Mouse (Mus musculus): Measurements from ENCODE around the gene Wrap53.
"Not testable (repeated sequence)": the region's sequence is repeated elsewhere in the genome, so short reads cannot be mapped to it uniquely, and the experiment has no call there.

Gene Wrap53

DNA sequence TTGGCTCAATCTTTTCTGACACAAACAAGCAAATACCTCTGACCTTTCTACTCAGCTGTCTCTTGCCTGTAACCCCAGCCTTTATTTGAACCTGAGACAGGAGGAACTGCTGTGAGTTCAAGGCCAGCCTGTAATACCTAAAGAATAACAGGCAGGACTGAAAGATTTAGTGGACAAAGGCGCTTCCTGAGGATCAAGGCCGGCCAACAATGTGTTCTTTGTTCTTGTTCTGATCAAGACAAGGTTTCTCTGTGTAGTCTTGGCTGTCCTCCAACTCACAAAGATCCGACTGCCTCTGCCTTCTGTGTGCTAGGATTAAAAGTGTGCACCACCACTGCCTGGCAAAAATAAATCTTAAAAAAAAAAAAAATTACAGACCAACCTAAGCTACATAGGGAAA lies 15.7 kb downstream of the Wrap53 start:
- no peak for DNase-seq (ENCODE audit: low spot score in 2 of 2)

DNA sequence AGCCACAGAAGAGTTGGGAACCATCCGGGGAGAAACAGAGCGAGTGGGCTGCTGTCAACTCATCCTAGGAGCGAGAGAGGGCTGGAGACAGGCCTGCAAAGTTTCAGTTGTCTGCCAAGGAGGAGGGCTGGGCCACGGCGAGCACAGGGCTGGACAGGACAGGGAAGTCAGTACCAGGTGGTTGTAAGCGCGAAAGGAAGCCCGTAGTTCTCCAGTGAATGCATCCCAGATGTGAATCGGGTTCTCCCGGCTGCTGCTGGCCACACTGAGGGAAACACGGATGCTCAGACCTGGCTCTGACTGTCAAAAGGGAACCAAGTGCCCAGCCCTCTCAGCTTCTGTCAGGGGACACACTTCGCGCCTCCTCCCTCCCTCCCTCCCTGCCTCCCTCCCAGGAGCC lies 16.7 kb downstream of the Wrap53 start:
- DNase-seq (ENCODE audit: low spot score in 2 of 2): no peak

GRCm38 (mm10) chr11:69560896-69561854 lies 18.9 kb downstream of the Wrap53 start:
- DNase-seq (ENCODE audit: low spot score in 2 of 2): no peak

DNA sequence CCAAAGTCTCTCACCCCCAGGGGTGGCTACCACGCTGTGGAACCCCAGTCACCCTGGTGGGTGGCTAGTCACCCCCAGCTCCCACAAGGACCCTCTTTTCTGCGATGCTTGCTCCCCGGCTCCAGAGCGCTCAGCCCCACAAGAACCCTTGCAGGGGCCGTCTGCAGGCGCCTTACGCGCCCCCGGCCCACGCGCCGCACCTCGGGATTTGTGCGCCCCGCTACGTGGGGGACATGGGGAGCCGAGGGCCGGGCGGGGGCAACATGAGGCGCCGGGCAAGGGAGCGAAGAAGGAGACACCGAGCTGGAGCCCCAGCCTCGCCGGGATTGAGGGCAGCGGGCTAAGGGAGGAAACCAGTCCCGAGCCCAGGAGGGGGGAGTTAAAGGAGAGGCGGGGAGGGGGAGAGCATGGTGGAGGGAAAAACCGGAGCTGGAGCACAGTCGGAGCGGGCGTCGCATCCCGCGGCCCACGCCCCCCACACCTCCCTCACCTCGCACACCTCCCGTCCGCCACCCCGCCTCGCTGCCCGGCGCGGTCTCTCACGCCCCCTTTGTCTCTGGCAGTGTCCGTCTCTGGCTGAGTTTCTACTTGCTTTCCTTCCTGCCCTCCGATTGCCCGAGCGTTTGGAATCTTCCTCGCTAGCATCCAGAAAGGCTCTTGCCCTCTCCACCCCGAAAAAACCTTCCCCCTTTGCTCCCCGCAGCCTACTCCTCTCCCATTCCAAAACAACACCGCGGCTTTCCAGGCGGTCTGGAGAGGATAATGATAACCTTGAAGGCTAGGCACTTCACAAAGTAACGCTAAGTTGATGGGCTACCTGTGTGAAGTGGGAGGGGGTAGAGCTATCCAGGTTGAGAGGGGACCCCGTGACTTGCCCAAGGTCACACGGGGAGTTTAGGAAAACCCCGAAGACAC lies 19.9 kb downstream of the Wrap53 start, which contains the start of gene Efnb3:
Gene Efnb3, minus strand, starts transcription at position 355 of the 915 bp plus-strand sequence.
- no peak for DNase-seq (ENCODE audit: low spot score in 2 of 2)

DNA sequence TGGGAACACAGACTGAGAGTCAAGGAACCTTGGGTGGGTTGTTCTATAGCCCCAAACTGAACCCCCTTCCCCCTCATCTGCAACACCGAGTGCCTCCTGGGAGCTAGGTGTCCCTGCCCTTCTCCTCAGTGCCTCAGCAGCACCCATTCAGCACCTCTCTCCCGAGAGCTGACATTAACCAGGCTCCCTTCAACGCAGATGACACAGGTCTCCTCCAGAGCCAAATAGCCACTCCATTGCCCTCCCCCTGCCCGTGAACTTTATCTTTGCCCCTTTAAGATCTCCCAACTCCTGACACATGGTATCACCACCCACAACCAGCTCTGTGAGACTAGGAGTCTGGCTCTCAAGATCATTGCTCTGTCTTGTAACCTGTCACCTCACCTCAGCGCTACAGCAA lies 20.9 kb downstream of the Wrap53 start:
- DNase-seq (ENCODE audit: low spot score in 2 of 2): no peak

DNA sequence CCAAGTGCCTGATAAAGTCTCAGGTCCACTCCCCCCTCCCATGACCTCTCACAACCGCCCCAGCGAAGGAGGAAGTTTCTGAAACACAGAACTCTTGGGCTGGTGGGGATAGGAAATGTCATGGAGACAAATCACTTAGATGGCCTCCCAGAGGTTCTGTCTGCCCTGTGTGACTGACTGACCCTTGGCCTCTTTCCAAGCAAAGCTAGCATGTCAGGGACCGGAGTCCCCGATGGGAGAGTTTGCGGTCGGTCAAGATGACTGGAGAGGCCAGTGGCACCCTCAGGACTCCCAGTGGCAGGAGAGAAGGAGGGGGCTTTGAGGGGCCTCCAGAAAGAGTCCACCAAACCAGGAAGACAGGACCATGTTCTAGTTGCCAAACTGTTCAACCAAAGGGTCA lies 21.3 kb downstream of the Wrap53 start:
- no peak for DNase-seq (ENCODE audit: low spot score in 2 of 2)

DNA sequence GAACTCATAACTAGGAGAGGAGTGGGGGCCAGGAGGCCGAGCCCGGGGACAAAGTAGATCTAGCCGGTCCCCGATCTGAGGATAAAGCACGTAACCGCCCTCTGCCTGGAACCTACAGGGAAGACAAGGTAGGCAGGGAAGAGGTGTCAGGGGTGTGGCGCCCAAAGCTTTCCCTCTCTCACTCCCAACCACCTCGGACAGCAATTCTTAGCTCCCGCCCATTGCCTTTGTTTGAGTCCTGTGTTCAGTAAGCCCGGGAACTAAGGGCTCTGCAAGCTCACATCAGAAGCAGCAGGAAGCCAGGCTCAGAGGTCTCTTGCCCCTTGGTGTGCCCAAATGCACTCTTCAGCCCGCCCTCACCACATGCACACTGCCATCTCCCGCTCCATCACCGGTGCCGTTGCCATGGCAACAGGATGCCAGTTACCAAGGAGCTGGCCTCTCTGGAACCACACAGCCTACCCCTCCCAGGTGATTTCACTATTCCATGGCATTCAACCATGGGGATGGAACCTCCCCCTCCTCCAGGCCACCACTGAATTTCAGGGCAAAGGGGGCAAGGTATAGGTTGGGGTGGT lies 22.6 kb downstream of the Wrap53 start:
- DNase-seq (ENCODE audit: low spot score in 2 of 2): no peak

- no peak for DNase-seq (ENCODE audit: low spot score in 2 of 2)
Observed at GRCm38 (mm10) chr11:69554539-69555140, 25.4 kb downstream of the Wrap53 start.

- no peak for DNase-seq (ENCODE audit: low spot score in 2 of 2)
Observed at GRCm38 (mm10) chr11:69553341-69553721, 26.7 kb downstream of the Wrap53 start.

GRCm38 (mm10) chr11:69552622-69553340 lies 27.3 kb downstream of the Wrap53 start:
- DNase-seq (ENCODE audit: low spot score in 2 of 2): no peak

GRCm38 (mm10) chr11:69551310-69551709 lies 28.7 kb downstream of the Wrap53 start:
- DNase-seq (ENCODE audit: low spot score in 2 of 2): no peak

DNA sequence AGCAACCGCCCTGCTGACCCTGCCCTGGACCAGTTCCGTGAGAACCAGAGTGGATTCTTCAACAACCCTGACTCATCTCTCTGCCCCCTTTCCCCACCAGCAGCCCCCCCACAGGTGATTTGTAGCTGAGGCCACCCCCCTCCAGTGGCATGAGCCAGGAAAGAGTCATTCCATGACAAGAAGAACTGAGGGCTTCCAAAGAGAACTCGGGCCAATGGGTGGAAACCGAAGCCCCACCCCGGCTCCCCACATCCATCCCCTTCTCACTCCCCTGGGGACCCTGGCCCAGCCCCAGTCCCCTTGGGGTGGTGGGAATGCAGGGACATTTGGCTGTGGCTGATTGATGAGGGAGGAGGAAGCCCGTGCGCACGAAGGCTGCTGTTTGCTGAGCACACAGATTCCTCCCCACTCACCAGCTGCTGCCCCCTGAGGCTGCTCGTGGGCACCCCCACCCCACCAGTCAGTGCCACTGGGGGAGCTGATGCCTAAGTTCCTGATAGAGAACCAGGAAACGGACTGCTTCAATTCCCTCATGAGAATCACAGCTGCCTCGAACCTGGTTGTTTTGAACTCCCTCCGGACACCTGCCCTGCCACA lies 30.9 kb downstream of the Wrap53 start, which contains the start of gene Dnah2:
Gene Dnah2, minus strand, starts transcription at position 51 of the 597 bp plus-strand sequence.
- DNase-seq (ENCODE audit: low spot score in 2 of 2): no peak

- peak in 1 of 2 experiments; percentile 74 for DNase-seq (ENCODE audit: low spot score in 2 of 2)
Observed at GRCm38 (mm10) chr11:69547071-69547470, 33.0 kb downstream of the Wrap53 start.

DNA sequence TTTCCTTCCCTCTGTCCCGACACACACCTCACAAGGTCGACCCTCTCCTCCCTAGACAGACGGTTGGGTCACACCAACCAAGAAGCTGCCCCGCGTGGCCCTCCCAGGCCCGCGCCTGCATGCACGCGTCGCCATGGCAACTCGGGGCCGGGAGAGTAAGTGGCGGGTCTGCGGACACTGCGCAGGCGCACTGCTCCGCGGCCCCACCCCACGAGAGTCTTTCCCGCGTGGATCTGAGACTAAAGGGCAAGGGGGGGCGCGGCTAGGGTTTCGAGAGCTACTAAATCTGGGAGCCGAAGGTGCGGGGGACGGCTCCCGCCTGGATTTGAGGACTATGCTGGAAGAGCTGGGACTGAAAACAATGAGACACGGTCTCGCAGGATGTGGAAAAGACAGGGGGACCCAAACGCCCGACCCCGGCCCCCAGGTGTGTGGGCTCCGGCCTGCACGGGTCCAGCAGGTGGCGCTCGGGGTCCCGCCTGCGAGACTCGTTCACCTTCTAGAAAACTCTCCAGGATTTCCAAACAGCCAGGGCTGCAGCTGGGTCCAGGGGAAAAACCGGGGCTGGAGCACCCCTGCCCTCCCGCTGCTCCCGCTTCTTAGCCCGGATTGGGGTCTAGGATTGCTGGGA lies 33.5 kb downstream of the Wrap53 start:
- DNase-seq (ENCODE audit: low spot score in 2 of 2): peak; percentile 56 to 83

GRCm38 (mm10) chr11:69545957-69546356 lies 34.1 kb downstream of the Wrap53 start:
- DNase-seq (ENCODE audit: low spot score in 2 of 2): no peak

- DNase-seq (ENCODE audit: low spot score in 2 of 2): no peak
Observed at GRCm38 (mm10) chr11:69543598-69543997, 36.5 kb downstream of the Wrap53 start.

DNA sequence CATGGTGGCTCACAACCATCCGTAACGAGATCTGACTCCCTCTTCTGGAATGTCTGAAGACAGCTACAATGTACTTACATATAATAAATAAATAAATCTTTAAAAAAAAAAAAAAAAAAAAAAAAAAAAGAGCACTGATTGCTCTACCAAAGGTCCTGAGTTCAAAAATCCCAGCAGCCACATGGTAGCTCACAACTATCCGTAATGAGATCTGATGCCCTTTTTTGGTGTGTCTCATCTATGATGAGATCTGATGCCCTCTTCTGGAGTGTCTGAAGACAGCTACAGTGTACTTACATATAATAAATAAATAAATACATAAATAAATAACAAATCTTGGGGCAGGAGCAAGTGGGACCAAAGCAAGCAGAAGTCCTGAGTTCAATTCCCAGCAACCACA lies 38.3 kb downstream of the Wrap53 start:
- not testable (repeated sequence) for DNase-seq (ENCODE audit: low spot score in 2 of 2)

DNA sequence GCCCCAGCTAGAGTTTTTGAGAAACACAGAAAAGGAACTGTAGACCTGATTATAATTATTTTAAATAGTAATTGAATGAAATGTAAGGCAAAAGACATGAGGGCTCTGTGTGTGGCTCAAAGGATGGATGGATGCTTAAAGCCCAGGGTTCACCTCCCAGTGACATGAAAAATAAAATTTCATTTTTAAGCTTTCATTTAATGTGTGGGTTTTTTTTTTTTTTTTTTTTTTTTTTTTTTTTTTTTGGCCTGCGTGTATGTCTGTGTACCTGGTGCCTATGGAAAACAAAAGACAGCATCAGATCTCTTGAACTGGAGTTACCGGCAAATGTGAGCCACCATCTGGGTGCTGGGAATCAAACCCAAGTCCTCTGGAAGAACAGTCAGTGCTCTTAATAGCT lies 39.4 kb downstream of the Wrap53 start:
- DNase-seq (ENCODE audit: low spot score in 2 of 2): no peak

- no peak for DNase-seq (ENCODE audit: low spot score in 2 of 2)
Observed at GRCm38 (mm10) chr11:69534990-69535389, 45.1 kb downstream of the Wrap53 start.

Measured in spleen, postnatal 4 days (tissue).